Mouse (Mus musculus): Measurements from ENCODE around the gene Ehmt2. TPM values are rescaled to one million over a fixed set of nuclear protein-coding genes. Genes with fewer than 3 reads are reported as not detected.
"Not testable (repeated sequence)": the region's sequence is repeated elsewhere in the genome, so short reads cannot be mapped to it uniquely, and the experiment has no call there.

The Ehmt2 gene
- polyA plus RNA-seq, 1 experiment from 2014 or later: 78.1 TPM

GRCm38 (mm10) chr17:34958734-34959129 lies 60.5 kb downstream of the Ehmt2 start:
- not testable (repeated sequence) for H3K36me3 ChIP-seq; H3K27ac ChIP-seq; ATAC-seq (ENCODE audit: insufficient number of reproducible peaks, low FRiP score, low TSS enrichment, low read depth); H3K4me1 ChIP-seq; H3K9ac ChIP-seq; H3K9me3 ChIP-seq
- Histone ChIP-seq H3K4me2 (peak overlapping the region; percentile 57), H3K27me3 (peaks cover 19% of the 10 kb centered on the region), H3K4me3 (peak overlapping the region; percentile 53)
- 0% methylated on average over 21 of the region's 47 CpGs for WGBS

DNA sequence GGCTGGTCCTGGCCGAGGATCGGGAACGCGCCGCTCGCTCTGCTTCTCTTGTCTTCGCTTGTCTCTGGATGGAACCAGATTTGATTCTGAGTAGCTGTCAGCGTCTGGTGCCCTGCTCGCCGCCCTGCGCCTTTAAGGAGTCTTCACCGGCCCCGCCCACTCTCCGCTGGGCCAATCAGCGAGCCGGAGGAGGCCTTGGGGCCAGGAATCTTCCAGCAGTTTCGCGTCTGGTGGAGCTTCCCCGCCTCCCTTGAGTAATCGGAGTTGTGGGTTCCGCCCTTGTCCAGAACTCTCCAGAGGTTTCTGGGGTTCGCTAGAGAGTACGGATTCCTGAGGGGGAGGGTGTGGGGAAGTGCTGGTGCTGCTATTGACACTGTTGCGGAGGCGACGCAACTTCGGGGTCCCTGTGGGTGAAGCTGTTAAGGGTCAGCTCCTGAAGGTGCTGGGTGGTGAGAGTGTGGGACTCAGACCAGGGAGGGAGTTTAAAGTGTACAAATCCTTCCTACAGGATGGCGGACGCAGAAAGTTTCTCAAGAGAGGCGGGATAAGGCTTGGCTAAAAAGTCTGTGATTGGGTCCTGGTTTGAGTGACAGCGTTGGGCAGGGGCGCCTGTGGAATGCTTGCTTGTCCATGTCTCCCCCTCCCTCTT lies 61.0 kb downstream of the Ehmt2 start, which contains the start of gene Hspa1b:
Gene Hspa1b (minus strand): TSS at position 109 of the 649 bp plus-strand sequence.
- H3K36me3 ChIP-seq, H3K4me1 ChIP-seq, H3K9me3 ChIP-seq: not testable (repeated sequence)
- peak; percentile 93 for ATAC-seq (ENCODE audit: insufficient number of reproducible peaks, low FRiP score, low TSS enrichment, low read depth)
- WGBS: under 1% methylated on average over 32 of the region's 32 CpGs
- H3K4me2 ChIP-seq: peak within 1 kb of the TSS; percentile 57
- H3K27me3 ChIP-seq: peaks cover 19% of the 10 kb centered on the region
- H3K27ac ChIP-seq: peak within 1 kb of the TSS; percentile 97
- peak within 1 kb of the TSS; percentile 53 for H3K4me3 ChIP-seq
- H3K9ac ChIP-seq: peak within 1 kb of the TSS; percentile 35; the same call in 1 of the 2 replicates

DNA sequence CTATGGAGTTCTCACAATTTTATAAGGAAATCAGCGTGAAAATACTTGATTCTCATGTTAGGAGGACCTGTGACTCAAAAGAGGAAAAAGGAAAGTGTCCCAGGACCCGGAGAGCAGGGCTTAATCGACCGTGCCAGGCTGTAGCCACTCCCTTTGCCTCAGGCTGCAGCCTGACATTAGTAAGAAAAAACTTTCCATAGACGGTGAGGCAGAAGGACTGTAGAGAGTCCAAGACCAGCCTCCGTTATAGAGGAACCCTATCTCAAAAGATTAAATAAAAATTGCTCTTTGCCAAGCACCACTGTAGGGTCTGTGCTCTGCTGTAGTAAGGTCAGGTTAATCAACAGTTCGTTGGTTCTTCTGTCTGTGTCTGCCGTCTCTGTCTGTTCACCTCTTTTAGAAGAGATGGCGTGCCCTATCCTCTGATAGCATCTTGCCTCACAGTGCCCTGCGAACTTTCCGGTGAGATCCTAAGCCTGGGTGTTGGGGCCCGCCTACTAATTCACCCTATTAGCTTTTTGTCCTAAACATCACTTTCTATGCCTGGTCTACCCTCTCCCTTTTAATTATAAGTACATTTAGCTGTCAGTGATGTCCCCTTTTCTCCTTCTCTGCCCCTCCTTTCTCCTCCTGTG lies 61.7 kb downstream of the Ehmt2 start:
- ATAC-seq (ENCODE audit: insufficient number of reproducible peaks, low FRiP score, low TSS enrichment, low read depth): no peak
- H3K9ac ChIP-seq: peak overlapping the region; percentile 35; the same call in 1 of the 2 replicates
- H3K36me3 ChIP-seq: no peaks in the 10 kb centered on the region
- peak overlapping the region; percentile 97 for H3K27ac ChIP-seq
- peak overlapping the region; percentile 53 for H3K4me3 ChIP-seq
- peaks cover 10% of the 10 kb centered on the region for H3K4me1 ChIP-seq
- peaks cover 13% of the 10 kb centered on the region for H3K27me3 ChIP-seq
- H3K4me2 ChIP-seq: peak overlapping the region; percentile 57
- no peaks in the 10 kb centered on the region for H3K9me3 ChIP-seq
- WGBS: 12% methylated on average over 12 of the region's 12 CpGs

DNA sequence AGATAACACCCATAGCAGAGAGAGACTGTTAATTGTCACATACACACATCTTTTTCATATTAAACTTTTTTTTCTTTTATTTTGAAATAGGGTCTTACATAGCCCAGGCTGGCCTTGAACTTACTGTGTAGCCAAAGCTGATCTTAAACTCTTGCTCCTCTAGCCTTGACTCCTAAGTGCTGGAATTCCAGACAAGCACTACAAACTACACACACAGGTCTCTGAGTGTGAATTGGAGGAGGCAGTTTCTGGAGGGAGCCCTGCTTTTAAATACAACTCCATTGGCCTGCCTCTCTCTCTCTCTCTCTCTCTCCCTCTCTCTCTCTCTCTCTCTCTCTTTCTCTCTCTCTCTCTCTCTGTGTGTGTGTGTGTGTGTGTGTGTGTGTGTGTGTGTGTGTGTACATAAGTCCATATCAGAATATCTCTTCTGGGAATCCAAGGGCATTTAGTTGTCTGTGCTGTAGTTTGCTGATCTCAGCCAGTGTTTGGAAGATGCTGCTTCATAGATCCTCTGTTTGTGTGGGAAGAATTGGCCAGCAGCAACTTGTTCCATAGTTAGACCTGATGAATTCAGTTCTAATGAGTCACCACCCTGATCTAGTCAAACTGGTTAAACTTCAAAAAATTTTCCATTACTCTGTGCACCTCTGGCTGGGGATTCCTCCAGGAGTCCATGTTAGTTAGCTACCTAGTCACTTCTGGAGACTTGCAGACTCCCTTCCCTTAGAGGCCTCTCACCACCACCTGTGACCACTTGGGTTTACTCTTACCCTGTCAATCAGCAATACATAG lies 62.6 kb downstream of the Ehmt2 start:
- H3K4me1 ChIP-seq: peaks cover 15% of the 10 kb centered on the region
- no peak overlapping the region for H3K9ac ChIP-seq
- H3K9me3 ChIP-seq: no peaks in the 10 kb centered on the region
- no peak overlapping the region for H3K4me3 ChIP-seq
- H3K27me3 ChIP-seq: peaks cover 6% of the 10 kb centered on the region; the same call in 1 of the 2 replicates
- H3K27ac ChIP-seq: peak overlapping the region; percentile 97
- H3K4me2 ChIP-seq: no peak overlapping the region
- H3K36me3 ChIP-seq: no peaks in the 10 kb centered on the region
- ATAC-seq (ENCODE audit: insufficient number of reproducible peaks, low FRiP score, low TSS enrichment, low read depth): no peak

DNA sequence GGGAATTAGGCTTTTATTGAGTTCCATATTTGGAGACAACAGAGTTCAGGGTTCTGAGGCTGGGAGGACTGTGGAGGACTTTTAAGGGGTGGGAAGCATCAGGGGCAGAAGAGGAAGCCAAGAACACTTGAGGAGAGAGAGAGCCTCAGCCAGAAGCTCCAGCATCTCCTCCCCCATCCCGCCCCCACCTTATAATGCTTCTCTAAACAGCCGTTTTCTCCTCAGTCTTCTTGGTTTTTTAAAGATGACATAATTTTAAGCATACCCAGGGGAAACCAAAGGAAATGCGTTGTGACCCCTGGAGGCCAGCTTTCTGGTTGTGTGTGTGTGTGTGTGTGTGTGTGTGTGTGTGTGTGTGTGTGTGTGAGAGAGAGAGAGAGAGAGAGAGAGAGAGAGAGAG lies 63.9 kb downstream of the Ehmt2 start:
- Histone ChIP-seq H3K4me2 (no peak overlapping the region), H3K36me3 (no peaks in the 10 kb centered on the region), H3K4me3 (no peak overlapping the region), H3K27me3 (no peaks in the 10 kb centered on the region; the same call in 1 of the 2 replicates), H3K9ac (no peak overlapping the region), H3K27ac (peak overlapping the region; percentile 8), H3K9me3 (no peaks in the 10 kb centered on the region), H3K4me1 (peaks cover 15% of the 10 kb centered on the region)
- WGBS: 20% methylated on average over 3 of the region's 3 CpGs
- no peak for ATAC-seq (ENCODE audit: insufficient number of reproducible peaks, low FRiP score, low TSS enrichment, low read depth)

GRCm38 (mm10) chr17:34962841-34963240 lies 64.6 kb downstream of the Ehmt2 start:
- 38% methylated on average over 1 of the region's 1 CpGs for WGBS
- Histone ChIP-seq H3K27me3 (peaks cover 7% of the 10 kb centered on the region), H3K4me3 (no peak overlapping the region), H3K4me2 (no peak overlapping the region), H3K9ac (no peak overlapping the region), H3K9me3 (no peaks in the 10 kb centered on the region), H3K4me1 (peaks cover 15% of the 10 kb centered on the region), H3K27ac (peak overlapping the region; percentile 23; the same call in 1 of the 2 replicates), H3K36me3 (no peaks in the 10 kb centered on the region)
- ATAC-seq (ENCODE audit: insufficient number of reproducible peaks, low FRiP score, low TSS enrichment, low read depth): no peak

Small RNA genes lying within 50 kb of the gene (microRNA-seq; reads per million reads assigned to microRNA genes)
- not detected for gene Mir6972

Other genes with a start within 250 kb of the Ehmt2 start
- gene Tnxb, start 227.9 kb upstream of the Ehmt2 start, polyA plus RNA-seq (2015; fragmentation: Nextera tagmentation; extraction: Ambion mirVana): 1.9 and 4.2 TPM in 2 replicates
- gene C4b, start 154.6 kb upstream of the Ehmt2 start, polyA plus RNA-seq (2015; fragmentation: Nextera tagmentation; extraction: Ambion mirVana): 1.5 and 3.3 TPM in 2 replicates
- gene Cyp21a1, start 93.9 kb upstream of the Ehmt2 start, polyA plus RNA-seq (2015; fragmentation: Nextera tagmentation; extraction: Ambion mirVana): 0.12 and 0.25 TPM in 2 replicates
- 26.1 and 29.3 TPM in 2 replicates for gene Stk19, start 61.5 kb upstream of the Ehmt2 start, polyA plus RNA-seq (2015; fragmentation: Nextera tagmentation; extraction: Ambion mirVana)
- 62.1 and 65.8 TPM in 2 replicates for gene Dxo, start 61.5 kb upstream of the Ehmt2 start, polyA plus RNA-seq (2015; fragmentation: Nextera tagmentation; extraction: Ambion mirVana)
- gene Skiv2l, start 48.3 kb upstream of the Ehmt2 start, polyA plus RNA-seq (2015; fragmentation: Nextera tagmentation; extraction: Ambion mirVana): 47.2 and 47.4 TPM in 2 replicates
- 90.1 and 96.4 TPM in 2 replicates for gene Nelfe, start 48.1 kb upstream of the Ehmt2 start, polyA plus RNA-seq (2015; fragmentation: Nextera tagmentation; extraction: Ambion mirVana)
- 2.8 and 3.6 TPM in 2 replicates for gene Cfb, start 36.0 kb upstream of the Ehmt2 start, polyA plus RNA-seq (2015; fragmentation: Nextera tagmentation; extraction: Ambion mirVana)
- gene Zbtb12, start 19.0 kb upstream of the Ehmt2 start, polyA plus RNA-seq (2015; fragmentation: Nextera tagmentation; extraction: Ambion mirVana): 1.7 and 2.8 TPM in 2 replicates
- gene Gm20547, start 16.4 kb upstream of the Ehmt2 start, polyA plus RNA-seq (2015; fragmentation: Nextera tagmentation; extraction: Ambion mirVana): not detected in 2 replicates
- 4.6 and 5.2 TPM in 2 replicates for gene C2, start 204 bp upstream of the Ehmt2 start, polyA plus RNA-seq (2015; fragmentation: Nextera tagmentation; extraction: Ambion mirVana)
- 0.17 TPM in 1 of 2 replicates, not detected in the other for gene Slc44a4, start 16.0 kb downstream of the Ehmt2 start, polyA plus RNA-seq (2015; fragmentation: Nextera tagmentation; extraction: Ambion mirVana)
- gene Neu1, start 32.8 kb downstream of the Ehmt2 start, polyA plus RNA-seq (2015; fragmentation: Nextera tagmentation; extraction: Ambion mirVana): 20.1 and 20.5 TPM in 2 replicates
- 3.3 and 3.6 TPM in 2 replicates for gene Hspa1b, start 60.8 kb downstream of the Ehmt2 start, polyA plus RNA-seq (2015; fragmentation: Nextera tagmentation; extraction: Ambion mirVana)
- not detected in 2 replicates for gene Gm20481, start 71.4 kb downstream of the Ehmt2 start, polyA plus RNA-seq (2015; fragmentation: Nextera tagmentation; extraction: Ambion mirVana)
- 31.7 and 32.0 TPM in 2 replicates for gene Hspa1a, start 73.7 kb downstream of the Ehmt2 start, polyA plus RNA-seq (2015; fragmentation: Nextera tagmentation; extraction: Ambion mirVana)
- gene Hspa1l, start 74.2 kb downstream of the Ehmt2 start, polyA plus RNA-seq (2015; fragmentation: Nextera tagmentation; extraction: Ambion mirVana): 0.46 and 0.65 TPM in 2 replicates
- 143 and 159 TPM in 2 replicates for gene Lsm2, start 83.4 kb downstream of the Ehmt2 start, polyA plus RNA-seq (2015; fragmentation: Nextera tagmentation; extraction: Ambion mirVana)
- 94.4 and 95.1 TPM in 2 replicates for gene Vars, start 102.5 kb downstream of the Ehmt2 start, polyA plus RNA-seq (2015; fragmentation: Nextera tagmentation; extraction: Ambion mirVana)
- 0.18 and 0.20 TPM in 2 replicates for gene Vwa7, start 118.1 kb downstream of the Ehmt2 start, polyA plus RNA-seq (2015; fragmentation: Nextera tagmentation; extraction: Ambion mirVana)
- 8.9 and 9.4 TPM in 2 replicates for gene Sapcd1, start 129.5 kb downstream of the Ehmt2 start, polyA plus RNA-seq (2015; fragmentation: Nextera tagmentation; extraction: Ambion mirVana)
- 3.0 and 3.5 TPM in 2 replicates for gene Msh5, start 148.3 kb downstream of the Ehmt2 start, polyA plus RNA-seq (2015; fragmentation: Nextera tagmentation; extraction: Ambion mirVana)
- gene Clic1, start 151.5 kb downstream of the Ehmt2 start, polyA plus RNA-seq (2015; fragmentation: Nextera tagmentation; extraction: Ambion mirVana): 351 and 363 TPM in 2 replicates
- gene Ddah2, start 160.6 kb downstream of the Ehmt2 start, polyA plus RNA-seq (2015; fragmentation: Nextera tagmentation; extraction: Ambion mirVana): 321 and 336 TPM in 2 replicates
- 181 and 203 TPM in 2 replicates for gene Ly6g6c, start 166.9 kb downstream of the Ehmt2 start, polyA plus RNA-seq (2015; fragmentation: Nextera tagmentation; extraction: Ambion mirVana)
- gene Mpig6b, start 167.7 kb downstream of the Ehmt2 start, polyA plus RNA-seq (2015; fragmentation: Nextera tagmentation; extraction: Ambion mirVana): 1.0 and 1.4 TPM in 2 replicates
- gene Ly6g6e, start 178.4 kb downstream of the Ehmt2 start, polyA plus RNA-seq (2015; fragmentation: Nextera tagmentation; extraction: Ambion mirVana): 50.6 and 53.7 TPM in 2 replicates
- gene Ly6g6d, start 179.6 kb downstream of the Ehmt2 start, polyA plus RNA-seq (2015; fragmentation: Nextera tagmentation; extraction: Ambion mirVana): 1.1 and 2.4 TPM in 2 replicates
- gene Ly6g6f, start 187.1 kb downstream of the Ehmt2 start, polyA plus RNA-seq (2015; fragmentation: Nextera tagmentation; extraction: Ambion mirVana): 0.13 and 0.20 TPM in 2 replicates
- 101 and 112 TPM in 2 replicates for gene Abhd16a, start 190.8 kb downstream of the Ehmt2 start, polyA plus RNA-seq (2015; fragmentation: Nextera tagmentation; extraction: Ambion mirVana)
- gene Ly6g5c, start 209.8 kb downstream of the Ehmt2 start, polyA plus RNA-seq (2015; fragmentation: Nextera tagmentation; extraction: Ambion mirVana): not detected in 2 replicates
- gene Ly6g5b, start 217.0 kb downstream of the Ehmt2 start, polyA plus RNA-seq (2015; fragmentation: Nextera tagmentation; extraction: Ambion mirVana): 0.78 and 0.99 TPM in 2 replicates
- gene Gpank1, start 223.0 kb downstream of the Ehmt2 start, polyA plus RNA-seq (2015; fragmentation: Nextera tagmentation; extraction: Ambion mirVana): 16.8 and 17.4 TPM in 2 replicates
- 293 and 297 TPM in 2 replicates for gene Csnk2b, start 223.6 kb downstream of the Ehmt2 start, polyA plus RNA-seq (2015; fragmentation: Nextera tagmentation; extraction: Ambion mirVana)
- 10.5 and 11.2 TPM in 2 replicates for gene D17H6S53E, start 227.9 kb downstream of the Ehmt2 start, polyA plus RNA-seq (2015; fragmentation: Nextera tagmentation; extraction: Ambion mirVana)
- gene Apom, start 233.6 kb downstream of the Ehmt2 start, polyA plus RNA-seq (2015; fragmentation: Nextera tagmentation; extraction: Ambion mirVana): 0.52 and 2.0 TPM in 2 replicates
- 49.6 and 51.8 TPM in 2 replicates for gene Bag6, start 236.7 kb downstream of the Ehmt2 start, polyA plus RNA-seq (2015; fragmentation: Nextera tagmentation; extraction: Ambion mirVana)